Mouse (Mus musculus) hindbrain, embryonic 15.5 days (tissue): ENCODE data around the gene Evx1. TPM values are rescaled to one million over a fixed set of nuclear protein-coding genes. Genes with fewer than 3 reads are reported as not detected.

ENCODE experiments used
- ATAC-seq: fragments of 200-750 bp; cut with Nextera tagmentation; 2 replicates; pipeline ENCODE4 v1.8.0; 2017; ENCODE audit warnings: low read depth, moderate number of reproducible peaks, moderate TSS enrichment; ENCODE audit not compliant: low FRiP score
- H3K27ac ChIP-seq: fragments of 300-500 bp; sonication (generic); replicated peaks from 2 replicates; pipeline ENCODE4 v1.5.1; 2015; ENCODE audit warnings: mild to moderate bottlenecking, inconsistent platforms
- H3K27me3 ChIP-seq: fragments of 300-500 bp; sonication (generic); 2 replicates; pipeline ENCODE4 v1.6.1; 2015; ENCODE audit warnings: control low read depth, inconsistent platforms
- H3K36me3 ChIP-seq: fragments of 300-500 bp; sonication (generic); 2 replicates; pipeline ENCODE4 v1.6.1; 2015; ENCODE audit warnings: control low read depth, inconsistent platforms
- H3K4me1 ChIP-seq: fragments of 300-500 bp; sonication (generic); replicated peaks from 2 replicates; pipeline ENCODE4 v1.6.1; 2015; ENCODE audit warnings: control low read depth, inconsistent platforms
- H3K4me2 ChIP-seq: fragments of 300-500 bp; sonication (generic); 2 replicates; pipeline ENCODE4 v1.6.1; 2015; ENCODE audit warnings: moderate library complexity, mild to moderate bottlenecking, inconsistent platforms
- H3K4me3 ChIP-seq: fragments of 300-500 bp; sonication (generic); 2 replicates; pipeline ENCODE4 v1.5.1; 2015; ENCODE audit warnings: mild to moderate bottlenecking, inconsistent platforms
- H3K9ac ChIP-seq: fragments of 300-500 bp; sonication (generic); 2 replicates; pipeline ENCODE4 v1.6.1; 2015; ENCODE audit warnings: inconsistent platforms
- H3K9me3 ChIP-seq: fragments of 300-500 bp; sonication (generic); 2 replicates; pipeline ENCODE4 v1.6.1; 2016; ENCODE audit warnings: control low read depth, inconsistent platforms
- WGBS: fragments of 180-500 bp; shearing (Covaris S2); methylation state at CpG from one replicate; pipeline ENCODE4 v1.1.7; 2015; 5-methylcytosine and 5-hydroxymethylcytosine counted together
- polyA plus RNA-seq: library from polyadenylated mRNA; unstranded; fragments of >200 nt; fragmentation: Nextera tagmentation; extraction: Ambion mirVana; gene quantifications from 2 replicates; pipeline ENCODE4 v1.2.1, GENCODE M21; 2015

Gene Evx1
- polyA plus RNA-seq, 1 experiment from 2014 or later, result 3.8 TPM

GRCm38 (mm10) chr6:52272766-52273655 is 40.3 kb upstream of the Evx1 start:
- no peak for ATAC-seq
- Histone ChIP-seq H3K27me3 (peaks cover 95% of the 10 kb centered on the region), H3K4me2 (no peak overlapping the region), H3K4me1 (peaks cover 2% of the 10 kb centered on the region; the same call in 1 of the 2 replicates), H3K27ac (no peak overlapping the region), H3K9ac (no peak overlapping the region), H3K4me3 (no peak overlapping the region), H3K9me3 (no peaks in the 10 kb centered on the region), H3K36me3 (no peaks in the 10 kb centered on the region)
- 3% methylated on average over 22 of the region's 22 CpGs for WGBS

GRCm38 (mm10) chr6:52273656-52274280 is 39.5 kb upstream of the Evx1 start:
- peaks cover 2% of the 10 kb centered on the region; the same call in 1 of the 2 replicates for H3K4me1 ChIP-seq
- ATAC-seq, result no peak
- 2% methylated on average over 21 of the region's 22 CpGs for WGBS

GRCm38 (mm10) chr6:52274576-52274975 is 38.7 kb upstream of the Evx1 start:
- ATAC-seq, result no peak

More at GRCm38 (mm10) chr6:52273656-52274280, 39.5 kb upstream of the Evx1 start:
- H3K27ac ChIP-seq, result no peak overlapping the region
- no peak overlapping the region for H3K4me3 ChIP-seq
- H3K36me3 ChIP-seq, result no peaks in the 10 kb centered on the region
- H3K9ac ChIP-seq, result no peak overlapping the region
- H3K27me3 ChIP-seq, result peaks cover 94% of the 10 kb centered on the region
- no peak overlapping the region for H3K4me2 ChIP-seq
- no peaks in the 10 kb centered on the region for H3K9me3 ChIP-seq

GRCm38 (mm10) chr6:52275563-52276280 is 37.6 kb upstream of the Evx1 start:
- WGBS, result 5% methylated on average over 8 of the region's 8 CpGs
- Histone ChIP-seq H3K36me3 (no peaks in the 10 kb centered on the region), H3K27me3 (peaks cover 87% of the 10 kb centered on the region), H3K9ac (no peak overlapping the region), H3K27ac (no peak overlapping the region), H3K4me3 (no peak overlapping the region), H3K4me1 (peaks cover under 1% of the 10 kb centered on the region; the same call in 1 of the 2 replicates), H3K9me3 (no peaks in the 10 kb centered on the region), H3K4me2 (no peak overlapping the region)
- ATAC-seq, result no peak

More at GRCm38 (mm10) chr6:52274576-52274975, 38.7 kb upstream of the Evx1 start:
- Histone ChIP-seq H3K36me3 (no peaks in the 10 kb centered on the region), H3K9me3 (no peaks in the 10 kb centered on the region), H3K4me2 (no peak overlapping the region), H3K4me3 (no peak overlapping the region), H3K27me3 (peaks cover 92% of the 10 kb centered on the region), H3K9ac (no peak overlapping the region), H3K27ac (no peak overlapping the region), H3K4me1 (peaks cover 2% of the 10 kb centered on the region; the same call in 1 of the 2 replicates)
- 2% methylated on average over 11 of the region's 11 CpGs for WGBS

GRCm38 (mm10) chr6:52276382-52276781 is 36.9 kb upstream of the Evx1 start:
- Histone ChIP-seq H3K27ac (no peak overlapping the region), H3K4me3 (no peak overlapping the region), H3K27me3 (peaks cover 87% of the 10 kb centered on the region), H3K9ac (no peak overlapping the region), H3K36me3 (no peaks in the 10 kb centered on the region), H3K9me3 (no peaks in the 10 kb centered on the region), H3K4me2 (no peak overlapping the region), H3K4me1 (no peaks in the 10 kb centered on the region)
- no peak for ATAC-seq
- WGBS, result 2% methylated on average over 6 of the region's 6 CpGs

GRCm38 (mm10) chr6:52276920-52277319 is 36.4 kb upstream of the Evx1 start:
- no peak overlapping the region for H3K27ac ChIP-seq
- no peak overlapping the region for H3K4me3 ChIP-seq
- H3K9ac ChIP-seq, result no peak overlapping the region
- ATAC-seq, result no peak
- no peaks in the 10 kb centered on the region for H3K36me3 ChIP-seq
- no peaks in the 10 kb centered on the region for H3K4me1 ChIP-seq
- no peak overlapping the region for H3K4me2 ChIP-seq
- peaks cover 84% of the 10 kb centered on the region for H3K27me3 ChIP-seq
- H3K9me3 ChIP-seq, result no peaks in the 10 kb centered on the region
- 6% methylated on average over 5 of the region's 5 CpGs for WGBS

- H3K27me3 ChIP-seq, result peaks cover 73% of the 10 kb centered on the region
These were observed 32.2 kb upstream of the Evx1 start for GRCm38 (mm10) chr6:52281084-52281483.

GRCm38 (mm10) chr6:52283896-52284295 is 29.4 kb upstream of the Evx1 start:
- Histone ChIP-seq H3K4me1 (no peaks in the 10 kb centered on the region), H3K27me3 (peaks cover 70% of the 10 kb centered on the region), H3K27ac (no peak overlapping the region), H3K4me2 (no peak overlapping the region), H3K9me3 (no peaks in the 10 kb centered on the region), H3K9ac (no peak overlapping the region), H3K36me3 (no peaks in the 10 kb centered on the region), H3K4me3 (no peak overlapping the region)
- no peak for ATAC-seq
- 84% methylated on average over 5 of the region's 5 CpGs for WGBS

More at GRCm38 (mm10) chr6:52281084-52281483, 32.2 kb upstream of the Evx1 start:
- Histone ChIP-seq H3K4me1 (no peaks in the 10 kb centered on the region), H3K4me3 (no peak overlapping the region), H3K9me3 (no peaks in the 10 kb centered on the region), H3K4me2 (no peak overlapping the region), H3K36me3 (no peaks in the 10 kb centered on the region), H3K27ac (no peak overlapping the region), H3K9ac (no peak overlapping the region)
- no peak for ATAC-seq
- 76% methylated on average over 12 of the region's 12 CpGs for WGBS

GRCm38 (mm10) chr6:52290186-52290585 is 23.1 kb upstream of the Evx1 start:
- ATAC-seq, result no peak
- no peaks in the 10 kb centered on the region for H3K9me3 ChIP-seq
- 24% methylated on average over 12 of the region's 12 CpGs for WGBS

GRCm38 (mm10) chr6:52291021-52291860 is 22.1 kb upstream of the Evx1 start:
- no peak overlapping the region for H3K27ac ChIP-seq
- 3% methylated on average over 45 of the region's 45 CpGs for WGBS
- peaks cover 89% of the 10 kb centered on the region for H3K27me3 ChIP-seq
- H3K36me3 ChIP-seq, result no peaks in the 10 kb centered on the region
- H3K4me3 ChIP-seq, result peak overlapping the region; percentile 10; the same call in 1 of the 2 replicates
- no peak overlapping the region for H3K9ac ChIP-seq
- H3K9me3 ChIP-seq, result no peaks in the 10 kb centered on the region
- peaks cover 7% of the 10 kb centered on the region; the same call in 1 of the 2 replicates for H3K4me1 ChIP-seq
- H3K4me2 ChIP-seq, result peak overlapping the region; percentile 42
- ATAC-seq, result no peak

More at GRCm38 (mm10) chr6:52290186-52290585, 23.1 kb upstream of the Evx1 start:
- Histone ChIP-seq H3K4me1 (peaks cover 7% of the 10 kb centered on the region; the same call in 1 of the 2 replicates), H3K36me3 (no peaks in the 10 kb centered on the region), H3K27me3 (peaks cover 86% of the 10 kb centered on the region), H3K9ac (no peak overlapping the region), H3K27ac (no peak overlapping the region), H3K4me3 (no peak overlapping the region), H3K4me2 (no peak overlapping the region)

GRCm38 (mm10) chr6:52292328-52292727 is 21.0 kb upstream of the Evx1 start:
- Histone ChIP-seq H3K36me3 (no peaks in the 10 kb centered on the region), H3K27ac (no peak overlapping the region), H3K9me3 (no peaks in the 10 kb centered on the region), H3K9ac (no peak overlapping the region), H3K4me2 (no peak overlapping the region), H3K4me3 (no peak overlapping the region), H3K4me1 (peaks cover 7% of the 10 kb centered on the region; the same call in 1 of the 2 replicates), H3K27me3 (peaks cover 90% of the 10 kb centered on the region)
- 62% methylated on average over 7 of the region's 7 CpGs for WGBS
- ATAC-seq, result no peak
